Mouse (Mus musculus): ENCODE measurements around the gene Tesk1. TPM values are rescaled to one million over a fixed set of nuclear protein-coding genes. Genes with fewer than 3 reads are reported as not detected.
A peak's percentile ranks its signal among the peaks of the same experiment; 100 is the strongest.

Tesk1 gene
- polyA plus RNA-seq, 1 experiment from 2014 or later, result 8.0 TPM

DNA sequence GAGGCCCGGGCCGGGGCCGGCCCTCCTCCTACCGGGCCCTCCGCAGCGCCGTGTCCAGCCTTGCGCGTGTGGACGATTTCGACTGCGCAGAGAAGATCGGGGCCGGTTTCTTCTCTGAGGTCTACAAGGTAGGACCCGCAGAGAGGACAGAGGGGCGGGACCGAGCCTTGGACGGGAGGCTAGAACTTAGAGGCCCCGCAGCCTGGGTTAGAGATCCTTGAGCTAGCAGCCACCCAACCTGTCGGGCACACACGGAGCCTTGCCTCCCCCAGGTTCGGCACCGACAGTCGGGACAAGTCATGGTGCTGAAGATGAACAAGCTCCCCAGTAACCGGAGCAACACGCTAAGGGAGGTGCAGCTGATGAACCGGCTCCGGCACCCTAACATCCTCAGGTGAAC is 1.8 kb downstream of the Tesk1 start:
- DNase-seq (ENCODE audit: low spot score) (peak; percentile 42), ATAC-seq (no peak)
- H3K9me3 ChIP-seq (ENCODE audit: low read length), result no peaks in the 10 kb centered on the region
- TF ChIP-seq CTCF (IDR thresholded peaks at IDR 0.05) (no peak), EP300 (IDR thresholded peaks at IDR 0.05) (no peak)
- peak overlapping the region; percentile 92 for H3K27ac ChIP-seq (ENCODE audit: low read length)
- no peaks in the 10 kb centered on the region for H3K27me3 ChIP-seq (replicated peaks; ENCODE audit: insufficient read depth, low read length)
- H3K36me3 ChIP-seq (ENCODE audit: insufficient read depth, low read length), result 0 out of 2 replicates have a peak, but pooled peaks cover 8% of the 10 kb centered on the region
- peak overlapping the region; percentile 93 for H3K4me2 ChIP-seq (replicated peaks; ENCODE audit: low read depth, low read length)
- peak overlapping the region; percentile 96 for H3K4me3 ChIP-seq (ENCODE audit: low read depth, low read length)
- no peaks in the 10 kb centered on the region for H3K4me1 ChIP-seq (ENCODE audit: insufficient read depth, low read depth, low read length)
- H3K9ac ChIP-seq (replicated peaks; ENCODE audit: low read depth), result peak overlapping the region; percentile 98
- 7% methylated on average over 28 of the region's 28 CpGs for WGBS

GRCm38 (mm10) chr4:43447251-43447650 is 5.5 kb downstream of the Tesk1 start:
- DNase-seq (ENCODE audit: low spot score) (no peak), ATAC-seq (no peak)
- H3K9me3 ChIP-seq (ENCODE audit: low read length), result no peaks in the 10 kb centered on the region
- no peaks in the 10 kb centered on the region for H3K27me3 ChIP-seq (replicated peaks; ENCODE audit: insufficient read depth, low read length)
- 0 out of 2 replicates have a peak, but pooled peaks cover 8% of the 10 kb centered on the region for H3K36me3 ChIP-seq (ENCODE audit: insufficient read depth, low read length)
- TF ChIP-seq CTCF (IDR thresholded peaks at IDR 0.05) (no peak), EP300 (IDR thresholded peaks at IDR 0.05) (no peak)
- no peak overlapping the region for H3K4me2 ChIP-seq (replicated peaks; ENCODE audit: low read depth, low read length)
- H3K4me1 ChIP-seq (ENCODE audit: insufficient read depth, low read depth, low read length), result no peaks in the 10 kb centered on the region
- no peak overlapping the region for H3K9ac ChIP-seq (replicated peaks; ENCODE audit: low read depth)
- H3K27ac ChIP-seq (ENCODE audit: low read length), result no peak overlapping the region
- H3K4me3 ChIP-seq (ENCODE audit: low read depth, low read length), result no peak overlapping the region
- WGBS, result 84% methylated on average over 13 of the region's 13 CpGs

DNA sequence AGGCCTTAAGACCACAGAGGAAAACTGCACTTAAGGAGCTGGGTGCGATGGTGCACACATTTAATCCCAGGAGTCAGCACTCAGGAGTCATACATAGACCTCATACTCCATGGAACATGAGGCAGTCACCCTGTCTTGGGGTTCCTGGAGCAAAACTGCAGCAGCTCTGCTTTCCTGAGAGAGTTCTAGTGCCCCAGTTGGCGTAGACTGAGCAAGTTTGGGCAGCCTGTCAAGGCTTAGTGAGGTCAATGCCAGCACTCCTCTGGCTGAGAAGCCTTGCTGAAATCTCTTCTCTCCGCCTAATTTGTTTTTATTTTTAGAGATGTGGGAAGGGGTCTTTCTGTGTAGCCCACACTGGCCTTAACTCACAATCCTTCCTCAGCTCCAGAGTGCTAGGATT is 6.8 kb downstream of the Tesk1 start:
- 0 out of 2 replicates have a peak, but pooled peaks cover 8% of the 10 kb centered on the region for H3K36me3 ChIP-seq (ENCODE audit: insufficient read depth, low read length)
- peaks cover 1% of the 10 kb centered on the region; the same call in 1 of the 2 replicates for H3K4me1 ChIP-seq (ENCODE audit: insufficient read depth, low read depth, low read length)
- H3K9ac ChIP-seq (replicated peaks; ENCODE audit: low read depth), result no peak overlapping the region
- ATAC-seq (no peak), DNase-seq (ENCODE audit: low spot score) (no peak)
- H3K9me3 ChIP-seq (ENCODE audit: low read length), result no peaks in the 10 kb centered on the region
- no peak for TF ChIP-seq CTCF (IDR thresholded peaks at IDR 0.05)
- 86% methylated on average over 3 of the region's 3 CpGs for WGBS
- no peak overlapping the region for H3K4me2 ChIP-seq (replicated peaks; ENCODE audit: low read depth, low read length)
- 0 out of 2 replicates have a peak, but pooled peaks cover 4% of the 10 kb centered on the region for H3K27me3 ChIP-seq (replicated peaks; ENCODE audit: insufficient read depth, low read length)
- no peak overlapping the region for H3K4me3 ChIP-seq (ENCODE audit: low read depth, low read length)
- no peak overlapping the region for H3K27ac ChIP-seq (ENCODE audit: low read length)

DNA sequence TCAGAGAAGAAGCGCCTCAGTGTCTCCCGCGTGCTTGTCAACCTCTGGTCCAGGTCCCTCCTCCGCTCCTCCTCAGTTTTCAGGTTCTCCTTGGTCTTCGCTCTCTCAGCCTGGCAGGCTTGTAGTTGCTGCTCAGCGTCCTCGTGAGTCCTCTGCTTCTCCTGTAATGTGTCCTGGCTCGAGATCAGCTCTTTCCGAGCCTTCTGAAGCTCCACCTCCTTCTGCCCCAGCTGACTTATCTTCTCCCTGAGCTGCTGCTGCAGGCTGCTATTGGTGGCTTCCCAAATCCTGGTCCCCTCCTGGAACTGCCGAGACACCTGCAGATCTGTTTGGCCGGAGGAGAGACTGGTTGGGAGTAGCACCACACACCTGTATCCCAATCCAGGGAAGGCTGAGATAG is 10.6 kb downstream of the Tesk1 start:
- no peaks in the 10 kb centered on the region for H3K36me3 ChIP-seq (ENCODE audit: insufficient read depth, low read length)
- H3K4me3 ChIP-seq (ENCODE audit: low read depth, low read length), result no peak overlapping the region
- no peak overlapping the region for H3K4me2 ChIP-seq (replicated peaks; ENCODE audit: low read depth, low read length)
- DNase-seq (ENCODE audit: low spot score) (no peak), ATAC-seq (no peak)
- 47% methylated on average over 11 of the region's 11 CpGs for WGBS
- H3K9me3 ChIP-seq (ENCODE audit: low read length), result no peaks in the 10 kb centered on the region
- H3K9ac ChIP-seq (replicated peaks; ENCODE audit: low read depth), result no peak overlapping the region
- 0 out of 2 replicates have a peak, but pooled peaks cover 7% of the 10 kb centered on the region for H3K27me3 ChIP-seq (replicated peaks; ENCODE audit: insufficient read depth, low read length)
- H3K4me1 ChIP-seq (ENCODE audit: insufficient read depth, low read depth, low read length), result peaks cover 4% of the 10 kb centered on the region; the same call in 1 of the 2 replicates
- no peak overlapping the region for H3K27ac ChIP-seq (ENCODE audit: low read length)
- TF ChIP-seq EP300 (IDR thresholded peaks at IDR 0.05), result no peak
- no peak for TF ChIP-seq CTCF (IDR thresholded peaks at IDR 0.05)

GRCm38 (mm10) chr4:43453413-43453812 is 11.7 kb downstream of the Tesk1 start:
- Histone ChIP-seq H3K9ac (replicated peaks; ENCODE audit: low read depth) (no peak overlapping the region), H3K36me3 (ENCODE audit: insufficient read depth, low read length) (no peaks in the 10 kb centered on the region), H3K9me3 (ENCODE audit: low read length) (no peaks in the 10 kb centered on the region), H3K27ac (ENCODE audit: low read length) (no peak overlapping the region), H3K4me2 (replicated peaks; ENCODE audit: low read depth, low read length) (peak overlapping the region; percentile 35), H3K4me1 (ENCODE audit: insufficient read depth, low read depth, low read length) (peaks cover 4% of the 10 kb centered on the region; the same call in 1 of the 2 replicates), H3K27me3 (replicated peaks; ENCODE audit: insufficient read depth, low read length) (0 out of 2 replicates have a peak, but pooled peaks cover 7% of the 10 kb centered on the region), H3K4me3 (ENCODE audit: low read depth, low read length) (0 out of 2 replicates have a peak overlapping the region, but pooled peaks have one; percentile 8)
- 0 out of 2 replicates have a peak, but pooled peaks have one; percentile 11 for ATAC-seq
- no peak for TF ChIP-seq EP300 (IDR thresholded peaks at IDR 0.05)
- TF ChIP-seq CTCF (IDR thresholded peaks at IDR 0.05), result no peak
- no peak for DNase-seq (ENCODE audit: low spot score)
- under 1% methylated on average over 16 of the region's 18 CpGs for WGBS

- Histone ChIP-seq H3K4me3 (ENCODE audit: low read depth, low read length) (0 out of 2 replicates have a peak within 1 kb of the TSS, but pooled peaks have one; percentile 8), H3K9ac (replicated peaks; ENCODE audit: low read depth) (no peak within 1 kb of the TSS), H3K9me3 (ENCODE audit: low read length) (no peaks in the 10 kb centered on the region), H3K27ac (ENCODE audit: low read length) (no peak within 1 kb of the TSS), H3K4me2 (replicated peaks; ENCODE audit: low read depth, low read length) (peak within 1 kb of the TSS; percentile 35), H3K4me1 (ENCODE audit: insufficient read depth, low read depth, low read length) (peaks cover 4% of the 10 kb centered on the region; the same call in 1 of the 2 replicates), H3K27me3 (replicated peaks; ENCODE audit: insufficient read depth, low read length) (0 out of 2 replicates have a peak, but pooled peaks cover 7% of the 10 kb centered on the region), H3K36me3 (ENCODE audit: insufficient read depth, low read length) (no peaks in the 10 kb centered on the region)
- TF ChIP-seq CTCF (IDR thresholded peaks at IDR 0.05), result peak; percentile 32; the same call in 1 of the 2 replicates
- TF ChIP-seq EP300 (IDR thresholded peaks at IDR 0.05), result no peak
- WGBS, result 25% methylated on average over 20 of the region's 20 CpGs
- ATAC-seq (no peak), DNase-seq (ENCODE audit: low spot score) (peak; percentile 42)
These were observed 12.5 kb downstream of the Tesk1 start, which contains the start of gene Cd72 for GRCm38 (mm10) chr4:43454041-43454836. Gene Cd72 (minus strand): TSS chr4:43454628.

Data from lung, postnatal 0 days (tissue).